Mouse (Mus musculus) lung, embryonic 15.5 days (tissue): ENCODE measurements around the gene Cox8a. TPM values are rescaled to one million over a fixed set of nuclear protein-coding genes. Genes with fewer than 3 reads are reported as not detected.
A peak's percentile ranks its signal among the peaks of the same experiment; 100 is the strongest.

ENCODE experiments used
- ATAC-seq: fragments of 200-750 bp; cut with Nextera tagmentation; 2 replicates; pipeline ENCODE4 v1.8.0; 2017; ENCODE audit warnings: moderate number of reproducible peaks, borderline replicate concordance; ENCODE audit not compliant: low FRiP score, low TSS enrichment; ENCODE audit errors: extremely low read depth
- H3K27ac ChIP-seq: fragments of 300-500 bp; sonication (generic); 2 replicates; pipeline ENCODE4 v1.5.1; 2015; ENCODE audit warnings: moderate library complexity, mild to moderate bottlenecking, inconsistent platforms
- H3K27me3 ChIP-seq: fragments of 300-500 bp; sonication (generic); 2 replicates; pipeline ENCODE4 v1.6.1; 2015; ENCODE audit warnings: inconsistent platforms
- H3K36me3 ChIP-seq: fragments of 300-500 bp; sonication (generic); 2 replicates; pipeline ENCODE4 v1.6.1; 2015; ENCODE audit warnings: inconsistent platforms
- H3K4me1 ChIP-seq: fragments of 300-500 bp; sonication (generic); 2 replicates; pipeline ENCODE4 v1.6.1; 2015; ENCODE audit warnings: inconsistent platforms
- H3K4me2 ChIP-seq: fragments of 300-500 bp; sonication (generic); 2 replicates; pipeline ENCODE4 v1.6.1; 2015; ENCODE audit warnings: inconsistent platforms, mild to moderate bottlenecking, moderate library complexity
- H3K4me3 ChIP-seq: fragments of 300-500 bp; sonication (generic); 2 replicates; pipeline ENCODE4 v1.5.1; 2015; ENCODE audit warnings: mild to moderate bottlenecking, inconsistent platforms
- H3K9ac ChIP-seq: fragments of 300-500 bp; sonication (generic); 2 replicates; pipeline ENCODE4 v1.6.1; 2015; ENCODE audit warnings: inconsistent platforms
- H3K9me3 ChIP-seq: fragments of 300-500 bp; sonication (generic); 2 replicates; pipeline ENCODE4 v1.6.1; 2016; ENCODE audit warnings: inconsistent platforms
- WGBS: fragments of 180-500 bp; shearing (Covaris S2); methylation state at CpG from one replicate; pipeline ENCODE4 v1.1.7; 2015; 5-methylcytosine and 5-hydroxymethylcytosine counted together
- polyA plus RNA-seq: library from polyadenylated mRNA; unstranded; fragments of >200 nt; fragmentation: Nextera tagmentation; extraction: Ambion mirVana; gene quantifications from 2 replicates; pipeline ENCODE4 v1.2.1, GENCODE M21; 2015

Cox8a gene
- polyA plus RNA-seq, 1 experiment from 2014 or later, result 793 TPM

DNA sequence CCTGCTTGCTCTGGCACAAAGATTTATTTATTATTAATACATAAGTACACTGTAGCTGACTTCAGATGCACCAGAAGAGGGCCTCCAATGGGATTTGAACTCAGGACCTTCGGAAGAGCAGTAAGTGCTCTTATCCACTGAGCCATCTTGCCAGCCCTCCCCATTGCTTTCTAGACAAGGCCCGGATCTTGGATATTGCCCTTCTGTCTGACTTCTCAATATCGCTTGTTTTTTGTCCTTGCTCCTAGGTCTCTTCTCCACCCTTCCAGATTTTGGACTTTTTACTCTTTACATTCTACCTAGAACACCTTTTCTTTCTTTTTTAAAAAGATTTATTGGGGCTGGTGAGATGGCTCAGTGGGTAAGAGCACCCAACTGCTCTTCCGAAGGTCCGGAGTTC lies 1.3 kb upstream of the Cox8a start:
- 91% methylated on average over 5 of the region's 5 CpGs for WGBS
- H3K27ac ChIP-seq, result no peak overlapping the region
- no peak overlapping the region for H3K9ac ChIP-seq
- H3K4me1 ChIP-seq, result peaks cover 37% of the 10 kb centered on the region
- no peak overlapping the region for H3K4me2 ChIP-seq
- H3K27me3 ChIP-seq, result no peaks in the 10 kb centered on the region
- no peak overlapping the region for H3K4me3 ChIP-seq
- no peaks in the 10 kb centered on the region for H3K9me3 ChIP-seq
- peaks cover 22% of the 10 kb centered on the region; the same call in 1 of the 2 replicates for H3K36me3 ChIP-seq
- no peak for ATAC-seq

DNA sequence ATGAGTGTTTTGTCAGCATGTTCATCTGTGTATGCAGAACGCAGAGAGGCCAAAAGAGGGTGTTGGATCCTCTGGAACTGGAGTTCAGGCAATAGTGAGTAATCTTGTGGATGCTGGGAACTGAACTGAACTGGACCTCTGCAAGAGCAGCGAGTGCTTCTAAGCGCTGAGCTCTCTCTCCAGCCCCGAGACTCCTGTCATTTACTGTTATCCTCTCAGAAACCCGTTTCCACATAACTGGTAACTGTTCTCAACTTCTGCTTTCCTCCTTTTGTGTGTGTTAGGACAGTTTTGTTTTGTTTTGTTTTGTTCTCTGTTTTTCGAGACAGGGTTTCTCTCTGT lies 481 bp upstream of the Cox8a start:
- WGBS, result 8% methylated on average over 6 of the region's 6 CpGs
- ATAC-seq, result peak; percentile 0; the same call in 1 of the 2 replicates
- H3K27me3 ChIP-seq, result no peaks in the 10 kb centered on the region
- no peaks in the 10 kb centered on the region for H3K9me3 ChIP-seq
- peak overlapping the region; percentile 79 for H3K4me2 ChIP-seq
- 0 out of 2 replicates have a peak overlapping the region, but pooled peaks have one; percentile 5 for H3K27ac ChIP-seq
- peak overlapping the region; percentile 8; the same call in 1 of the 2 replicates for H3K9ac ChIP-seq
- H3K4me1 ChIP-seq, result peaks cover 40% of the 10 kb centered on the region
- peak overlapping the region; percentile 84 for H3K4me3 ChIP-seq
- H3K36me3 ChIP-seq, result peaks cover 23% of the 10 kb centered on the region; the same call in 1 of the 2 replicates

- WGBS, result 52% methylated on average over 5 of the region's 5 CpGs
- Histone ChIP-seq H3K4me3 (peak overlapping the region; percentile 5; the same call in 1 of the 2 replicates), H3K27ac (peak overlapping the region; percentile 47), H3K9me3 (no peaks in the 10 kb centered on the region), H3K27me3 (no peaks in the 10 kb centered on the region), H3K9ac (no peak overlapping the region), H3K4me1 (peaks cover 40% of the 10 kb centered on the region), H3K4me2 (peak overlapping the region; percentile 18; the same call in 1 of the 2 replicates), H3K36me3 (peaks cover 32% of the 10 kb centered on the region; the same call in 1 of the 2 replicates)
- ATAC-seq, result peak; percentile 32; the same call in 1 of the 2 replicates
These were observed 2.9 kb downstream of the Cox8a start for GRCm38 (mm10) chr19:7214484-7214883.

DNA sequence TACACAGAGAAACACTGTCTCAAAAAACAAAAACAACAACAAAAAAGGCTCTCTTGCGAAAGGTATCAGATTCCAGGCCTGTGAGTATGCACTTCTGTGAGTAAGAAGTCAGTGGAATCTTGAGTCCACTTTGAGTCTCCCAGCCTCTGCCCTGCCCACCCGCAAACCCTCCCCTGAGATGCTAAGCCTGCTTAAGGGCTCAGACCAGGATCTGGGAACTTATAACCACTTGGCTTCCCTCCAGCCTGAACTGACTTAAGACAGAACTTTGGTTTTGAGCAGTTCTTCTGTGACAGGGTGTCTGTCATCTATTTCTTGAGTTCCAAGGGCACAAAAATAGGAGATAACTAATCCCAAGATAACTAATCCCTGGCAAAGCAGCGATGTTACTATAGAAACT lies 4.4 kb downstream of the Cox8a start:
- WGBS, result 87% methylated on average over 3 of the region's 3 CpGs
- Histone ChIP-seq H3K4me2 (no peak overlapping the region), H3K4me1 (peaks cover 37% of the 10 kb centered on the region), H3K9ac (no peak overlapping the region), H3K4me3 (no peak overlapping the region), H3K9me3 (no peaks in the 10 kb centered on the region), H3K27me3 (no peaks in the 10 kb centered on the region), H3K36me3 (peaks cover 32% of the 10 kb centered on the region; the same call in 1 of the 2 replicates), H3K27ac (no peak overlapping the region)
- no peak for ATAC-seq

- H3K4me1 ChIP-seq, result peaks cover 34% of the 10 kb centered on the region
- no peak overlapping the region for H3K27ac ChIP-seq
- no peak overlapping the region for H3K9ac ChIP-seq
- H3K4me2 ChIP-seq, result no peak overlapping the region
- no peak overlapping the region for H3K4me3 ChIP-seq
- 71% methylated on average over 1 of the region's 1 CpGs for WGBS
- peaks cover 32% of the 10 kb centered on the region; the same call in 1 of the 2 replicates for H3K36me3 ChIP-seq
- no peak for ATAC-seq
- H3K9me3 ChIP-seq, result no peaks in the 10 kb centered on the region
- H3K27me3 ChIP-seq, result no peaks in the 10 kb centered on the region
These were observed 5.2 kb downstream of the Cox8a start for GRCm38 (mm10) chr19:7212216-7212615.

DNA sequence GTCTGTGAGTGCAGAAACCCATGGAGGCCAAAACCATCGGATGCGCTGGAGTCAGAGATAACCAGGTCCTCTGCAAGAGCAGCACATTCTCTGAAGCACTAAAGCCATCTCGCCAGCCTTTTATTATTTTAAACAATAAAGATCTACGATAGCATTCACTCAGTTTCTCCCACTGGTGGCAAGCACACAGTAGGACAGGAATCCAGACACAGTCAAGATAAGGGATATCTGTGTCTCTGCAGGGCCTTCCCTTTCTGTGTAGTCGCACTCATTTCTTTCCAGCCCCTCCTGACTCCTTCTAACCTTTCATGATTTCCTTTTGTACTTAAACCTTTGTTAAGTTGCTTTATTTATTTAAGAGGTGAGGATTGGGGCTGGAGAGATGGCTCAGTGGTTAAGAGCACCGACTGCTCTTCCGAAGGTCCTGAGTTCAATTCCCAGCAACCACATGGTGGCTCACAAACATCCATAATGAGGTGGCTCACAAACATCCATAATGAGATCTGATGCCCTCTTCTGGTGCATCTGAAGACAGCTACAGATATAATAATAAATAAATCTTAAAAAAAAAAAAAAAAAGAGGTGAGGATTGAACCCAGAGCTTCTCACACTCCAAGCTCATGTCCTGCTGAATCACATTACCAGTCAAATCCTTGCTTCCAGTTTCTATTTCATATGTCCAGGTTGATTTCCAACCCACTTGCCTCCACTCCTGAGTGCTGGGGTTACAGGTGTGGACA lies 7.3 kb downstream of the Cox8a start:
- Histone ChIP-seq H3K27ac (no peak overlapping the region), H3K9me3 (no peaks in the 10 kb centered on the region), H3K4me2 (no peak overlapping the region), H3K36me3 (peaks cover 23% of the 10 kb centered on the region; the same call in 1 of the 2 replicates), H3K4me1 (peaks cover 22% of the 10 kb centered on the region), H3K27me3 (no peaks in the 10 kb centered on the region), H3K4me3 (no peak overlapping the region), H3K9ac (no peak overlapping the region)
- WGBS, result 82% methylated on average over 7 of the region's 7 CpGs
- no peak for ATAC-seq

- Histone ChIP-seq H3K4me2 (peak within 1 kb of the TSS; percentile 72), H3K27ac (peak within 1 kb of the TSS; percentile 97), H3K9ac (peak within 1 kb of the TSS; percentile 80), H3K4me1 (peaks cover 18% of the 10 kb centered on the region), H3K4me3 (peak within 1 kb of the TSS; percentile 81), H3K27me3 (no peaks in the 10 kb centered on the region), H3K9me3 (no peaks in the 10 kb centered on the region), H3K36me3 (peaks cover 31% of the 10 kb centered on the region)
- peak; percentile 97 for ATAC-seq
- WGBS, result under 1% methylated on average over 69 of the region's 79 CpGs
These were observed 11.4 kb downstream of the Cox8a start, which contains the start of gene Otub1 for GRCm38 (mm10) chr19:7205753-7206736. TSS of gene Otub1 (minus strand) at chr19:7206316.

- H3K27me3 ChIP-seq, result no peaks in the 10 kb centered on the region
- no peak for ATAC-seq
- peaks cover 18% of the 10 kb centered on the region for H3K4me1 ChIP-seq
- H3K4me3 ChIP-seq, result peak overlapping the region; percentile 81
- no peaks in the 10 kb centered on the region for H3K9me3 ChIP-seq
- peak overlapping the region; percentile 72 for H3K4me2 ChIP-seq
- peak overlapping the region; percentile 97 for H3K27ac ChIP-seq
- WGBS, result 18% methylated on average over 7 of the region's 7 CpGs
- H3K9ac ChIP-seq, result peak overlapping the region; percentile 80
- H3K36me3 ChIP-seq, result peaks cover 38% of the 10 kb centered on the region
These were observed 12.1 kb downstream of the Cox8a start for GRCm38 (mm10) chr19:7205326-7205725.

- H3K4me2 ChIP-seq, result peak overlapping the region; percentile 72
- peaks cover 43% of the 10 kb centered on the region for H3K36me3 ChIP-seq
- no peaks in the 10 kb centered on the region for H3K27me3 ChIP-seq
- peaks cover 18% of the 10 kb centered on the region for H3K4me1 ChIP-seq
- H3K27ac ChIP-seq, result no peak overlapping the region
- H3K9me3 ChIP-seq, result no peaks in the 10 kb centered on the region
- peak overlapping the region; percentile 80 for H3K9ac ChIP-seq
- no peak for ATAC-seq
- 62% methylated on average over 2 of the region's 2 CpGs for WGBS
- peak overlapping the region; percentile 81 for H3K4me3 ChIP-seq
These were observed 12.5 kb downstream of the Cox8a start for GRCm38 (mm10) chr19:7204898-7205297.

DNA sequence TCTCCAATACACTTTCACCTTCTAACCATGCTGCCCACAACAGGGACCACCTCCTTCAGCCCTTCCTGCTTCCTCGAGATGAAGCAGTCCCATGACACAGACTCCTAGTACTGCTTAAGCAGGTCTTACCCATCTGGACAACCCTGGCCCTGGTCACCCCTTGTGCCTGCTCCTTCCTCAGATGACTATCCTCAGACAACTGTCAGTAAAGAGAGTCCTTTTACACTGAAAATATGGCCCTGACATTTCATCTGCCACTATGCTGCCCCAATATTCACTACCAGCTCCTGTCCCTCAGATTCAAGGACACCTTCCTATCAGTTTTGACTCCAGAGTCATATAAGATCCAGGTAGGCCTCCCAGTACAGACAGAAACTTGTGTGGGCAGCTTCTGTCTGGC lies 17.0 kb downstream of the Cox8a start:
- H3K9me3 ChIP-seq, result no peaks in the 10 kb centered on the region
- H3K4me1 ChIP-seq, result peaks cover 27% of the 10 kb centered on the region
- no peak overlapping the region for H3K4me2 ChIP-seq
- H3K27me3 ChIP-seq, result no peaks in the 10 kb centered on the region
- H3K36me3 ChIP-seq, result peaks cover 70% of the 10 kb centered on the region
- no peak overlapping the region for H3K4me3 ChIP-seq
- 50% methylated on average over 1 of the region's 1 CpGs for WGBS
- no peak for ATAC-seq
- H3K9ac ChIP-seq, result no peak overlapping the region
- no peak overlapping the region for H3K27ac ChIP-seq

DNA sequence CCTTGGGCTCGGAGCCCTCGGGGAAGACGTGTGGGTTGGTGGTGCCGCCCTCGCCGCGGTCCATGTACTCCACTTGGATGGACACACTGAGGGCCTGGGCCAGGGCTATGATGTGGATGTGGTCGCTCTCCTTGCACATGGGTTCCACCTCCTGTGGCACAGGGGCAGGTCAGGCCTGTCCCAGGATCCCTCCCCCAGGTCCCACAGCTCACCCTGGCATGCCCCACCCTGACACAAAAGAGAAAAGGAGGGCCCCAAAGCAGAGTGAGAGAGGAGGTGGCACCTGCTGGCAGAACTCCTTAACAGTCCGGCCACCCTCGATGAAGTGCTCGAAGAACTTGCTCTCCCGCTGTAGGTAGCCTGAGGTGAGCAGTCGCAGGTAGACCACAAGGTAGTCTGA lies 18.3 kb downstream of the Cox8a start:
- Histone ChIP-seq H3K4me3 (no peak overlapping the region), H3K27ac (no peak overlapping the region), H3K27me3 (no peaks in the 10 kb centered on the region), H3K9me3 (no peaks in the 10 kb centered on the region), H3K4me1 (peaks cover 15% of the 10 kb centered on the region), H3K9ac (no peak overlapping the region), H3K36me3 (peaks cover 66% of the 10 kb centered on the region), H3K4me2 (no peak overlapping the region)
- 87% methylated on average over 13 of the region's 13 CpGs for WGBS
- no peak for ATAC-seq
